In the genomic region with DNA sequence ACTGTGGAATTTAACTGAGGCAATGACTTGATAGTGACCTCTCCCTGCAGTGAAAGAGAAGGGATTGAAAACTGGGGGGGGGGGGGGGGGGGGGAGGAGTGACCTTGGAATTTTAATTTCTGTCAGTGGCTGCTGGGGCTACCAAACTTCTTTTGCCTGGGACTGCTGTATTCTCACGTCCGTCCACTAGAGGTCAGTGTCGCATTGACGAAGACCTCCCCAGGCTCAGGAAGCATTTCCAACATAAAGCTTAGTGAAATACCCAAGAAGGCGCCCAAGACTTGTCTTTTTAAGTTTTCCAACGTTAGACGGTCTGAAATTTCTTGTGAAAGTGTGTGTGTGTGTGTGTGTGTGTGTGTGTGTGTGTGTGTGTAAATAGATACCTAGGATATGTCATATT, we compare ENCODE assay signal across 9 mouse cellular contexts.
A peak's percentile ranks its signal among the peaks of the same experiment; 100 is the strongest.
DNase-seq lines count a peak whose midpoint lies in the region; ATAC-seq and TF ChIP-seq lines count a peak whose summit lies in the region.
"Had no signal": no experiment of that assay in that cellular context is flagged by ENCODE, and none has a peak within 500 bp of the region (broad histone marks: within the 10 kb centered on the region; RNA-seq: fewer than 3 reads in every experiment).

No protein-coding gene starts in this region.

- H3K4me2 ChIP-seq in hindbrain, embryonic 11.5 days (replicated peaks; ENCODE audit: low read depth, low read length): no peak overlapping the region
- no peak overlapping the region for H3K4me2 ChIP-seq in hindbrain, embryonic 12.5 days (replicated peaks)
- H3K4me2 ChIP-seq: embryonic facial prominence, embryonic 12.5 days had no signal

- peak; percentile 59 for TF ChIP-seq CTCF in left cerebral cortex, adult 2 months (IDR thresholded peaks at IDR 0.05)
- TF ChIP-seq CTCF in testis, adult 2 months (IDR thresholded peaks at IDR 0.05; ENCODE audit: control insufficient read depth, insufficient read depth, insufficient replicate concordance, low read depth, low read length): peak; percentile 80; the same call in 1 of the 2 replicates

- 12% methylated on average over 7 of the region's 7 CpGs for WGBS in hindbrain, embryonic 11.5 days
- WGBS in hindbrain, embryonic 12.5 days: 11% methylated on average over 7 of the region's 7 CpGs

- H3K9me3 ChIP-seq in hindbrain, embryonic 11.5 days (ENCODE audit: control insufficient read depth, low read length): no peaks in the 10 kb centered on the region
- H3K9me3 ChIP-seq in hindbrain, embryonic 12.5 days (replicated peaks): peaks cover 4% of the 10 kb centered on the region; the same call in 1 of the 2 replicates
- H3K9me3 ChIP-seq: embryonic facial prominence, embryonic 12.5 days had no signal

- DNase-seq in hindbrain, embryonic 11.5 days (ENCODE audit: low spot score): peak; percentile 88
- peak; percentile 74 for DNase-seq in R1 (ENCODE audit: low read depth, low spot score)
- DNase-seq in heart, adult 9 months (ENCODE audit: low spot score in 2 of 2): peak; percentile 38 to 61
- DNase-seq in left cerebral cortex, adult 2 months (ENCODE audit: extremely low spot score in 1 of 2, low spot score in 2 of 2): peak; percentile 63 to 78
- peak; percentile 89 for DNase-seq in naive thymus-derived CD4-positive, alpha-beta T cell, adult 2 months (ENCODE audit: low read depth)

- no peaks in the 10 kb centered on the region for H3K36me3 ChIP-seq in hindbrain, embryonic 11.5 days (ENCODE audit: control insufficient read depth, insufficient read depth, low read length)
- H3K36me3 ChIP-seq in hindbrain, embryonic 12.5 days: no peaks in the 10 kb centered on the region
- no peaks in the 10 kb centered on the region for H3K36me3 ChIP-seq in testis, adult 2 months (ENCODE audit: control insufficient read depth, insufficient read depth, low read length)
- H3K36me3 ChIP-seq: embryonic facial prominence, embryonic 12.5 days had no signal

- ATAC-seq in hindbrain, embryonic 11.5 days (ENCODE audit: low FRiP score): 0 out of 2 replicates have a peak, but pooled peaks have one; percentile 3
- no peak for ATAC-seq in hindbrain, embryonic 12.5 days (ENCODE audit: low FRiP score)
- ATAC-seq in common myeloid progenitor, adult 5-6 weeks (replicated peaks; ENCODE audit: low read depth, poor library complexity, severe bottlenecking): peak; percentile 51

- intact Hi-C loops in left cerebral cortex, adult 2 months (cut with DNase I): loop anchor here (1.0 kb wide), 1 partner anchor 201 kb away; no protein-coding TSS in a partner anchor

- no peaks in the 10 kb centered on the region for H3K4me1 ChIP-seq in hindbrain, embryonic 11.5 days (replicated peaks; ENCODE audit: control insufficient read depth, insufficient read depth, low read length)
- peaks cover 18% of the 10 kb centered on the region for H3K4me1 ChIP-seq in hindbrain, embryonic 12.5 days
- peaks cover 5% of the 10 kb centered on the region for H3K4me1 ChIP-seq in testis, adult 2 months (ENCODE audit: control insufficient read depth, insufficient read depth, low read length)

- H3K27ac ChIP-seq in hindbrain, embryonic 11.5 days (ENCODE audit: low read depth, low read length): no peak overlapping the region
- no peak overlapping the region for H3K27ac ChIP-seq in hindbrain, embryonic 12.5 days
- H3K27ac ChIP-seq in left cerebral cortex, adult 2 months: no peak overlapping the region
- H3K27ac ChIP-seq in testis, adult 2 months (ENCODE audit: control insufficient read depth, insufficient read depth, low read depth, low read length): no peak overlapping the region
- H3K27ac ChIP-seq: embryonic facial prominence, embryonic 12.5 days had no signal

- no peak for TF ChIP-seq POLR2A in testis, adult 2 months (IDR thresholded peaks at IDR 0.05; ENCODE audit: control insufficient read depth, low read depth, low read length)

- H3K27me3 ChIP-seq in hindbrain, embryonic 11.5 days (ENCODE audit: control insufficient read depth, insufficient read depth, low read length): no peaks in the 10 kb centered on the region
- H3K27me3 ChIP-seq in hindbrain, embryonic 12.5 days: peaks cover 6% of the 10 kb centered on the region; the same call in 1 of the 2 replicates
- H3K27me3 ChIP-seq in testis, adult 2 months (ENCODE audit: control insufficient read depth, insufficient read depth, low read length): no peaks in the 10 kb centered on the region
- H3K27me3 ChIP-seq: embryonic facial prominence, embryonic 12.5 days had no signal

- H3K9ac ChIP-seq in hindbrain, embryonic 11.5 days (ENCODE audit: low read depth, low read length): no peak overlapping the region
- H3K9ac ChIP-seq in hindbrain, embryonic 12.5 days: no peak overlapping the region
- H3K9ac ChIP-seq: embryonic facial prominence, embryonic 12.5 days had no signal

- no peak overlapping the region for H3K4me3 ChIP-seq in hindbrain, embryonic 11.5 days (ENCODE audit: low read depth, low read length)
- no peak overlapping the region for H3K4me3 ChIP-seq in hindbrain, embryonic 12.5 days
- no peak overlapping the region for H3K4me3 ChIP-seq in left cerebral cortex, adult 2 months
- no peak overlapping the region for H3K4me3 ChIP-seq in testis, adult 2 months (ENCODE audit: control insufficient read depth, low read depth, low read length)
- H3K4me3 ChIP-seq: embryonic facial prominence, embryonic 12.5 days had no signal
